Mouse (Mus musculus): ENCODE data around the gene Sumf1. TPM values are rescaled to one million over a fixed set of nuclear protein-coding genes. Genes with fewer than 3 reads are reported as not detected.

Sumf1 gene
- polyA plus RNA-seq, 1 experiment from 2014 or later: 65.4 TPM

GRCm38 (mm10) chr6:108211896-108212880 is 26.8 kb upstream of the Sumf1 start:
- peak; percentile 48 for DNase-seq (ENCODE audit: low read depth, low spot score)
- CTCF ChIA-PET: interaction anchor here (1.2 to 2.4 kb wide), 2 partner anchors 20 to 110 kb away, joined by 3 to 8 read pairs; no protein-coding TSS in a partner anchor
- in situ Hi-C loops (cut with MboI; ENCODE audit: low pct_unique_long_range_greater_than_20kb): no loop called here

GRCm38 (mm10) chr6:108206914-108207566 is 21.7 kb upstream of the Sumf1 start:
- no peak for DNase-seq (ENCODE audit: low read depth, low spot score)
- ChIA-PET POLR2A (no interaction called here), CTCF (interaction anchor here (1.2 to 1.7 kb wide), 2 partner anchors 10 to 16 kb away, joined by 3 to 5 read pairs; no protein-coding TSS in a partner anchor)
- no peaks in the 10 kb centered on the region for H3K27me3 ChIP-seq
- no peak for TF ChIP-seq CTCF (IDR thresholded peaks at IDR 0.05)
- ATAC-seq: no peak
- in situ Hi-C loops (cut with MboI; ENCODE audit: low pct_unique_long_range_greater_than_20kb): no loop called here

More at GRCm38 (mm10) chr6:108211896-108212880, 26.8 kb upstream of the Sumf1 start:
- ATAC-seq: peak; percentile 19
- POLR2A ChIA-PET: interaction anchor here (0.7 to 2.5 kb wide), 9 partner anchors 12 to 135 kb away, joined by 3 to 8 read pairs (median 3); no protein-coding TSS in a partner anchor
- no peaks in the 10 kb centered on the region for H3K27me3 ChIP-seq
- TF ChIP-seq CTCF (IDR thresholded peaks at IDR 0.05): no peak

GRCm38 (mm10) chr6:108206145-108206544 is 20.8 kb upstream of the Sumf1 start:
- DNase-seq (ENCODE audit: low read depth, low spot score): no peak
- ATAC-seq: no peak
- TF ChIP-seq CTCF (IDR thresholded peaks at IDR 0.05): no peak
- in situ Hi-C loops (cut with MboI; ENCODE audit: low pct_unique_long_range_greater_than_20kb): no loop called here
- CTCF ChIA-PET: interaction anchor here (1.7 kb wide), 1 partner anchor 15 kb away, joined by 5 read pairs; no protein-coding TSS in a partner anchor
- H3K27me3 ChIP-seq: no peaks in the 10 kb centered on the region
- POLR2A ChIA-PET: no interaction called here

- no peak for ATAC-seq
- DNase-seq (ENCODE audit: low read depth, low spot score): no peak
- ChIA-PET CTCF (no interaction called here), POLR2A (no interaction called here)
- no peak for TF ChIP-seq CTCF (IDR thresholded peaks at IDR 0.05)
- in situ Hi-C loops (cut with MboI; ENCODE audit: low pct_unique_long_range_greater_than_20kb): no loop called here
- H3K27me3 ChIP-seq: no peaks in the 10 kb centered on the region
Observed at GRCm38 (mm10) chr6:108204322-108204721, 18.9 kb upstream of the Sumf1 start.

GRCm38 (mm10) chr6:108198286-108198685 is 12.9 kb upstream of the Sumf1 start:
- no peak for TF ChIP-seq CTCF (IDR thresholded peaks at IDR 0.05)

GRCm38 (mm10) chr6:108197117-108197516 is 11.7 kb upstream of the Sumf1 start:
- no peak for DNase-seq (ENCODE audit: low read depth, low spot score)
- in situ Hi-C loops (cut with MboI; ENCODE audit: low pct_unique_long_range_greater_than_20kb): no loop called here
- H3K27me3 ChIP-seq: peaks cover 31% of the 10 kb centered on the region
- ChIA-PET CTCF (interaction anchor here (1.4 to 1.5 kb wide), 2 partner anchors 10 to 12 kb away, joined by 3 to 4 read pairs; no protein-coding TSS in a partner anchor), POLR2A (no interaction called here)
- TF ChIP-seq CTCF (IDR thresholded peaks at IDR 0.05): no peak
- no peak for ATAC-seq

More at GRCm38 (mm10) chr6:108198286-108198685, 12.9 kb upstream of the Sumf1 start:
- in situ Hi-C loops (cut with MboI; ENCODE audit: low pct_unique_long_range_greater_than_20kb): no loop called here
- peaks cover 19% of the 10 kb centered on the region for H3K27me3 ChIP-seq
- no peak for DNase-seq (ENCODE audit: low read depth, low spot score)
- no peak for ATAC-seq
- ChIA-PET CTCF (interaction anchor here (1.5 kb wide), 1 partner anchor 11 kb away, joined by 4 read pairs; no protein-coding TSS in a partner anchor), POLR2A (no interaction called here)

GRCm38 (mm10) chr6:108196665-108197064 is 11.3 kb upstream of the Sumf1 start:
- DNase-seq (ENCODE audit: low read depth, low spot score): no peak
- peaks cover 31% of the 10 kb centered on the region for H3K27me3 ChIP-seq
- in situ Hi-C loops (cut with MboI; ENCODE audit: low pct_unique_long_range_greater_than_20kb): no loop called here
- ATAC-seq: no peak
- CTCF ChIA-PET: interaction anchor here (1.4 to 1.5 kb wide), 2 partner anchors 10 to 13 kb away, joined by 3 to 4 read pairs; no protein-coding TSS in a partner anchor
- TF ChIP-seq CTCF (IDR thresholded peaks at IDR 0.05): no peak
- POLR2A ChIA-PET: no interaction called here

- H3K27me3 ChIP-seq: peaks cover 39% of the 10 kb centered on the region
- POLR2A ChIA-PET: no interaction called here
- in situ Hi-C loops (cut with MboI; ENCODE audit: low pct_unique_long_range_greater_than_20kb): no loop called here
- DNase-seq (ENCODE audit: low read depth, low spot score): no peak
- no peak for TF ChIP-seq CTCF (IDR thresholded peaks at IDR 0.05)
- CTCF ChIA-PET: no interaction called here
- no peak for ATAC-seq
Observed at GRCm38 (mm10) chr6:108192632-108193031, 7.2 kb upstream of the Sumf1 start.

GRCm38 (mm10) chr6:108190690-108191089 is 5.3 kb upstream of the Sumf1 start:
- in situ Hi-C loops (cut with MboI; ENCODE audit: low pct_unique_long_range_greater_than_20kb): no loop called here
- DNase-seq (ENCODE audit: low read depth, low spot score): no peak
- H3K27me3 ChIP-seq: peaks cover 38% of the 10 kb centered on the region
- ChIA-PET CTCF (interaction anchor here (1.2 to 1.3 kb wide), 2 partner anchors 11 to 16 kb away, joined by 3 to 5 read pairs; no protein-coding TSS in a partner anchor), POLR2A (no interaction called here)
- no peak for TF ChIP-seq CTCF (IDR thresholded peaks at IDR 0.05)
- ATAC-seq: no peak

GRCm38 (mm10) chr6:108185685-108186009 is 265 bp upstream of the Sumf1 start:
- ChIA-PET CTCF (interaction anchor here (0.8 to 2.1 kb wide), 3 partner anchors 9 to 88 kb away, joined by 3 to 5 read pairs (median 3); no protein-coding TSS in a partner anchor), POLR2A (interaction anchor here (1.0 kb wide), 1 partner anchor 28 kb away, joined by 6 read pairs; no protein-coding TSS in a partner anchor)
- peaks cover 5% of the 10 kb centered on the region for H3K27me3 ChIP-seq
- TF ChIP-seq CTCF (IDR thresholded peaks at IDR 0.05): no peak
- in situ Hi-C loops (cut with MboI; ENCODE audit: low pct_unique_long_range_greater_than_20kb): no loop called here
- DNase-seq (ENCODE audit: low read depth, low spot score): no peak
- no peak for ATAC-seq
